Mouse (Mus musculus): ENCODE measurements around the gene B4galt2. TPM values are rescaled to one million over a fixed set of nuclear protein-coding genes. Genes with fewer than 3 reads are reported as not detected.

The B4galt2 gene
- polyA plus RNA-seq, 1 experiment from 2014 or later, result 45.5 TPM

GRCm38 (mm10) chr4:117904094-117904493, 20.8 kb upstream of the B4galt2 start:
- H3K9ac ChIP-seq, result no peak overlapping the region
- no peaks in the 10 kb centered on the region for H3K27me3 ChIP-seq
- no peak overlapping the region for H3K27ac ChIP-seq (replicated peaks)
- H3K4me2 ChIP-seq, result no peak overlapping the region
- H3K9me3 ChIP-seq, result no peaks in the 10 kb centered on the region
- WGBS, result 91% methylated on average over 10 of the region's 10 CpGs
- no peak for ATAC-seq (ENCODE audit: low read depth)
- peaks cover 72% of the 10 kb centered on the region for H3K36me3 ChIP-seq
- H3K4me1 ChIP-seq (replicated peaks), result peaks cover 17% of the 10 kb centered on the region
- H3K4me3 ChIP-seq, result no peak overlapping the region

- Histone ChIP-seq H3K27ac (replicated peaks) (no peak overlapping the region), H3K4me2 (no peak overlapping the region), H3K27me3 (no peaks in the 10 kb centered on the region), H3K9me3 (no peaks in the 10 kb centered on the region), H3K9ac (no peak overlapping the region), H3K36me3 (peaks cover 94% of the 10 kb centered on the region), H3K4me1 (replicated peaks) (no peaks in the 10 kb centered on the region), H3K4me3 (no peak overlapping the region)
- ATAC-seq (ENCODE audit: low read depth), result no peak
- 91% methylated on average over 3 of the region's 3 CpGs for WGBS
Measured at GRCm38 (mm10) chr4:117898111-117898510, 14.8 kb upstream of the B4galt2 start.

GRCm38 (mm10) chr4:117896031-117896430, 12.7 kb upstream of the B4galt2 start:
- no peaks in the 10 kb centered on the region for H3K9me3 ChIP-seq
- H3K4me2 ChIP-seq, result no peak overlapping the region
- no peaks in the 10 kb centered on the region for H3K27me3 ChIP-seq
- WGBS, result 97% methylated on average over 6 of the region's 6 CpGs
- H3K4me3 ChIP-seq, result no peak overlapping the region
- no peak overlapping the region for H3K9ac ChIP-seq
- no peak overlapping the region for H3K27ac ChIP-seq (replicated peaks)
- H3K36me3 ChIP-seq, result peaks cover 73% of the 10 kb centered on the region
- no peak for ATAC-seq (ENCODE audit: low read depth)
- H3K4me1 ChIP-seq (replicated peaks), result peaks cover 9% of the 10 kb centered on the region

GRCm38 (mm10) chr4:117895339-117895738, 12.1 kb upstream of the B4galt2 start:
- Histone ChIP-seq H3K27me3 (no peaks in the 10 kb centered on the region), H3K4me3 (no peak overlapping the region), H3K36me3 (peaks cover 68% of the 10 kb centered on the region), H3K4me2 (no peak overlapping the region), H3K27ac (replicated peaks) (no peak overlapping the region), H3K4me1 (replicated peaks) (peaks cover 14% of the 10 kb centered on the region), H3K9me3 (no peaks in the 10 kb centered on the region), H3K9ac (no peak overlapping the region)
- WGBS, result 85% methylated on average over 7 of the region's 7 CpGs
- ATAC-seq (ENCODE audit: low read depth), result no peak

- Histone ChIP-seq H3K9ac (no peak overlapping the region), H3K27me3 (no peaks in the 10 kb centered on the region), H3K4me1 (replicated peaks) (peaks cover 14% of the 10 kb centered on the region), H3K27ac (replicated peaks) (no peak overlapping the region), H3K9me3 (no peaks in the 10 kb centered on the region), H3K4me3 (no peak overlapping the region), H3K36me3 (peaks cover 67% of the 10 kb centered on the region), H3K4me2 (no peak overlapping the region)
- WGBS, result 85% methylated on average over 8 of the region's 8 CpGs
- ATAC-seq (ENCODE audit: low read depth), result no peak
Measured at GRCm38 (mm10) chr4:117894601-117895000, 11.3 kb upstream of the B4galt2 start.

- Histone ChIP-seq H3K27ac (replicated peaks) (no peak overlapping the region), H3K9me3 (no peaks in the 10 kb centered on the region), H3K9ac (no peak overlapping the region), H3K4me3 (no peak overlapping the region), H3K36me3 (peaks cover 66% of the 10 kb centered on the region), H3K27me3 (no peaks in the 10 kb centered on the region), H3K4me1 (replicated peaks) (peaks cover 14% of the 10 kb centered on the region), H3K4me2 (no peak overlapping the region)
- no peak for ATAC-seq (ENCODE audit: low read depth)
- 27% methylated on average over 9 of the region's 9 CpGs for WGBS
Measured at GRCm38 (mm10) chr4:117893376-117893775, 10.1 kb upstream of the B4galt2 start.

- no peaks in the 10 kb centered on the region for H3K27me3 ChIP-seq
- peak; percentile 84 for ATAC-seq (ENCODE audit: low read depth)
- WGBS, result under 1% methylated on average over 21 of the region's 21 CpGs
- peak within 1 kb of the TSS; percentile 94 for H3K4me2 ChIP-seq
- peaks cover 51% of the 10 kb centered on the region for H3K36me3 ChIP-seq
- no peaks in the 10 kb centered on the region for H3K9me3 ChIP-seq
- H3K4me3 ChIP-seq, result peak within 1 kb of the TSS; percentile 76
- no peak within 1 kb of the TSS for H3K27ac ChIP-seq (replicated peaks)
- H3K9ac ChIP-seq, result peak within 1 kb of the TSS; percentile 71
- peaks cover 19% of the 10 kb centered on the region for H3K4me1 ChIP-seq (replicated peaks)
Measured at GRCm38 (mm10) chr4:117891738-117892161, 8.5 kb upstream of the B4galt2 start, which contains the start of gene Dph2. Gene Dph2, minus strand, starts transcription at chr4:117892032.

GRCm38 (mm10) chr4:117890750-117891149, 7.5 kb upstream of the B4galt2 start:
- H3K27ac ChIP-seq (replicated peaks), result no peak overlapping the region
- H3K4me3 ChIP-seq, result peak overlapping the region; percentile 76
- 79% methylated on average over 8 of the region's 8 CpGs for WGBS
- peaks cover 29% of the 10 kb centered on the region for H3K4me1 ChIP-seq (replicated peaks)
- peak overlapping the region; percentile 94 for H3K4me2 ChIP-seq
- no peak overlapping the region for H3K9ac ChIP-seq
- H3K36me3 ChIP-seq, result peaks cover 43% of the 10 kb centered on the region
- ATAC-seq (ENCODE audit: low read depth), result no peak
- H3K27me3 ChIP-seq, result no peaks in the 10 kb centered on the region
- H3K9me3 ChIP-seq, result no peaks in the 10 kb centered on the region

GRCm38 (mm10) chr4:117890031-117890430, 6.7 kb upstream of the B4galt2 start:
- ATAC-seq (ENCODE audit: low read depth), result no peak
- Histone ChIP-seq H3K4me1 (replicated peaks) (peaks cover 36% of the 10 kb centered on the region), H3K4me2 (no peak overlapping the region), H3K9ac (no peak overlapping the region), H3K27me3 (no peaks in the 10 kb centered on the region), H3K9me3 (no peaks in the 10 kb centered on the region), H3K4me3 (no peak overlapping the region), H3K27ac (replicated peaks) (no peak overlapping the region), H3K36me3 (peaks cover 43% of the 10 kb centered on the region)
- 91% methylated on average over 14 of the region's 14 CpGs for WGBS

- WGBS, result 92% methylated on average over 15 of the region's 15 CpGs
- ATAC-seq (ENCODE audit: low read depth), result no peak
Measured at GRCm38 (mm10) chr4:117889471-117889870, 6.2 kb upstream of the B4galt2 start.

GRCm38 (mm10) chr4:117887920-117888319, 4.6 kb upstream of the B4galt2 start:
- 78% methylated on average over 2 of the region's 2 CpGs for WGBS
- peak overlapping the region; percentile 97 for H3K9ac ChIP-seq

More at GRCm38 (mm10) chr4:117889471-117889870, 6.2 kb upstream of the B4galt2 start:
- Histone ChIP-seq H3K9ac (no peak overlapping the region), H3K27me3 (no peaks in the 10 kb centered on the region), H3K36me3 (peaks cover 43% of the 10 kb centered on the region), H3K9me3 (no peaks in the 10 kb centered on the region), H3K4me1 (replicated peaks) (peaks cover 42% of the 10 kb centered on the region), H3K4me3 (no peak overlapping the region), H3K4me2 (no peak overlapping the region), H3K27ac (replicated peaks) (no peak overlapping the region)

GRCm38 (mm10) chr4:117887133-117887532, 3.8 kb upstream of the B4galt2 start, which contains the start of gene Atp6v0b:
Gene Atp6v0b, minus strand, starts transcription at chr4:117887333.
- Histone ChIP-seq H3K9ac (peak within 1 kb of the TSS; percentile 97), H3K27ac (replicated peaks) (peak within 1 kb of the TSS; percentile 64; the same call in 1 of the 2 replicates), H3K4me2 (peak within 1 kb of the TSS; percentile 91), H3K27me3 (no peaks in the 10 kb centered on the region), H3K36me3 (peaks cover 40% of the 10 kb centered on the region), H3K4me1 (replicated peaks) (peaks cover 57% of the 10 kb centered on the region), H3K9me3 (no peaks in the 10 kb centered on the region), H3K4me3 (peak within 1 kb of the TSS; percentile 96)
- peak; percentile 80 for ATAC-seq (ENCODE audit: low read depth)
- WGBS, result under 1% methylated on average over 37 of the region's 37 CpGs

More at GRCm38 (mm10) chr4:117887920-117888319, 4.6 kb upstream of the B4galt2 start:
- Histone ChIP-seq H3K27me3 (no peaks in the 10 kb centered on the region), H3K9me3 (no peaks in the 10 kb centered on the region), H3K4me2 (peak overlapping the region; percentile 91), H3K27ac (replicated peaks) (no peak overlapping the region), H3K4me1 (replicated peaks) (peaks cover 53% of the 10 kb centered on the region), H3K4me3 (peak overlapping the region; percentile 96), H3K36me3 (peaks cover 40% of the 10 kb centered on the region)
- ATAC-seq (ENCODE audit: low read depth), result no peak

- 0 out of 2 replicates have a peak overlapping the region, but pooled peaks have one; percentile 64 for H3K27ac ChIP-seq (replicated peaks)
- peaks cover 60% of the 10 kb centered on the region for H3K4me1 ChIP-seq (replicated peaks)
- H3K4me3 ChIP-seq, result peak overlapping the region; percentile 96
- WGBS, result 2% methylated on average over 24 of the region's 24 CpGs
- ATAC-seq (ENCODE audit: low read depth), result 0 out of 2 replicates have a peak, but pooled peaks have one; percentile 1
- peak overlapping the region; percentile 97 for H3K9ac ChIP-seq
- H3K27me3 ChIP-seq, result no peaks in the 10 kb centered on the region
- H3K9me3 ChIP-seq, result no peaks in the 10 kb centered on the region
- peak overlapping the region; percentile 91 for H3K4me2 ChIP-seq
- H3K36me3 ChIP-seq, result peaks cover 40% of the 10 kb centered on the region
Measured at GRCm38 (mm10) chr4:117886644-117887043, 3.4 kb upstream of the B4galt2 start.

Data from neural tube, embryonic 13.5 days (tissue).